Mouse (Mus musculus) embryonic facial prominence, embryonic 10.5 days (tissue): ENCODE data around the gene Tyro3. TPM values are rescaled to one million over a fixed set of nuclear protein-coding genes. Genes with fewer than 3 reads are reported as not detected.

Experiments used
- DNase-seq: peaks from one replicate; pipeline ENCODE4 v3.0.0-alpha.2; 2017; ENCODE audit warnings: low spot score
- H3K27ac ChIP-seq: fragments of 300-500 bp; sonication (generic); replicated peaks from 2 replicates; pipeline ENCODE4 v1.5.1; 2016; ENCODE audit warnings: mild to moderate bottlenecking
- H3K27me3 ChIP-seq: fragments of 300-500 bp; sonication (generic); replicated peaks from 2 replicates; pipeline ENCODE4 v1.6.1; 2016; ENCODE audit warnings: low read depth, mild to moderate bottlenecking; ENCODE audit not compliant: poor library complexity, severe bottlenecking
- H3K36me3 ChIP-seq: fragments of 300-500 bp; sonication (generic); replicated peaks from 2 replicates; pipeline ENCODE4 v1.6.1; 2016; ENCODE audit warnings: mild to moderate bottlenecking, moderate library complexity
- H3K4me1 ChIP-seq: fragments of 300-500 bp; sonication (generic); 2 replicates; pipeline ENCODE4 v1.6.1; 2016
- H3K4me3 ChIP-seq: fragments of 300-500 bp; sonication (generic); 2 replicates; pipeline ENCODE4 v1.5.1; 2016; ENCODE audit warnings: mild to moderate bottlenecking, moderate library complexity
- H3K9me3 ChIP-seq: fragments of 300-500 bp; sonication (generic); 2 replicates; pipeline ENCODE4 v1.6.1; 2016; ENCODE audit warnings: mild to moderate bottlenecking
- WGBS: fragments of 180-500 bp; shearing (Covaris S2); methylation state at CpG from one replicate; pipeline ENCODE4 v1.1.7; 2016; 5-methylcytosine and 5-hydroxymethylcytosine counted together
- polyA plus RNA-seq: library from polyadenylated mRNA; unstranded; fragments of >200 nt; fragmentation: Nextera tagmentation; extraction: Ambion mirVana; gene quantifications from 2 replicates; pipeline ENCODE4 v1.2.1, GENCODE M21; 2016

The Tyro3 gene
- polyA plus RNA-seq, 1 experiment from 2014 or later: 22.5 TPM

GRCm38 (mm10) chr2:119798246-119798927, 854 bp downstream of the Tyro3 start:
- Histone ChIP-seq H3K27ac (no peak overlapping the region), H3K9me3 (no peaks in the 10 kb centered on the region), H3K36me3 (peaks cover 3% of the 10 kb centered on the region), H3K4me3 (0 out of 2 replicates have a peak overlapping the region, but pooled peaks have one; percentile 93), H3K4me1 (peaks cover 52% of the 10 kb centered on the region), H3K27me3 (peaks cover 59% of the 10 kb centered on the region)
- 9% methylated on average over 13 of the region's 13 CpGs for WGBS
- DNase-seq: peak; percentile 72

DNA sequence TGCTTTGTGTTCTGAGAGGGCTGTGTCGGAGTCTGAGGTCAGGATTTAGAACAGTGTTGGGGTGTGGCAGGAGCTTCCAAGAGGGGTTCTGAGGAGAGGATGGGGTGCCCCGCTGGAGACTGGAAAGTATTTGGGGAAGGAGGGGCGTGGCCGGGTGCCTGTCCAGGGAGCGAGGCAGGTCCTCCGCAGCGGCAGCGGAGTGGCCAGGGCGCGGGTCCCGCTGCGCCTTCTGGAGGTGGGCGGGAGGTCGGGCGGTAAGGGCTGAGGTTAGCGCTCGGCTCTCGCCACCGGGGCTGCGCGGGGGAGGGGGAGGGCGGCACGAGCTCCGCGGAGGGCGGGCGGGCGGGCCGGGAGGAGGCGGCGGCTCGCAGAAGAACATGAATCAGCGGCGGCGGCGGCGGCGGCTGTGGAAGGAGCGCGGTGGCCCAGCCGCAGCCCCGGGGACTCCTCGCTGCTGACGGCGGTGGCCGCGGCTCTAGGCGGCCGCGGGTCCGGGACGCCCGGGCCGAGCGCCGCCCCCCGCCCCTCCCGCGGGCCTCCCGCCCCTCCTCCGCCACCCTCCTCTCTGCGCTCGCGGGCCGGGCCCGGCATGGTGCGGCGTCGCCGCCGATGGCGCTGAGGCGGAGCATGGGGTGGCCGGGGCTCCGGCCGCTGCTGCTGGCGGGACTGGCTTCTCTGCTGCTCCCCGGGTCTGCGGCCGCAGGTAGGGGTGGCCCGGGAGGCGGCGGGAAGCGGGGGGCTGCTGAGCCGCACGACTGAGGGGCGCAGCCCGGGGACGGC, 1.8 kb downstream of the Tyro3 start:
- H3K4me1 ChIP-seq: peaks cover 62% of the 10 kb centered on the region
- WGBS: under 1% methylated on average over 86 of the region's 89 CpGs
- peaks cover 13% of the 10 kb centered on the region for H3K36me3 ChIP-seq
- H3K27me3 ChIP-seq: peaks cover 69% of the 10 kb centered on the region
- peak; percentile 74 for DNase-seq
- no peaks in the 10 kb centered on the region for H3K9me3 ChIP-seq
- peak overlapping the region; percentile 93 for H3K4me3 ChIP-seq
- H3K27ac ChIP-seq: peak overlapping the region; percentile 91

DNA sequence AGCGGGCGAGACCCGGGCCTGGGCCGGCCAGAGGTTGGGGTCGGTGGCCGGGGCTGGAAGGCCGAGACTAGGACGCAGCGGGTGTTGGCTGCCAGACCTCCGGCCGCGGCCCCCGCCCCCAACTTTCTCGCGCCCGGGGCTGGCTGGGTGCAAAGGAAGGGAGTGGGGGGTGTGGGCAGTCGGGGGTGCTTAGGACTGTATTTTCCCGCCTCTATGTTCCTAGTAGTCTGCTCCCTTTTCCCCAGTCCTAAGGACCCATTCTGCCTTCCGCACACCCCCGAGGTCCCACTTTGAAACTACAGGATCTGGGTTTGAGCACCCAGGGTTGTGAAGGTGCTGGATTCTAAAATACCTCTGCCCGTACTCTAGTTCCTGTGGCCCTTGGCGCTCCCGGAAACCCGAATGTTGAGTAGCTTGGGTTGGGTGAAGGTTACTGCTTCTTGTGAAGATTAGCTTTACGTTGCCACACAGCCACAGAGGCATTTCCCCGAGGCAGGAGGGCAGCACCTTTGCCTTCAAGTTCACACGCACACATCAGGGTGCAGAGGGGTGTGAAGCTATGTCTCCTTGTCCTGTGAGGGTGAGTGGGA, 2.5 kb downstream of the Tyro3 start:
- WGBS: under 1% methylated on average over 27 of the region's 27 CpGs
- H3K27ac ChIP-seq: peak overlapping the region; percentile 91
- H3K4me1 ChIP-seq: peaks cover 69% of the 10 kb centered on the region
- H3K9me3 ChIP-seq: no peaks in the 10 kb centered on the region
- peaks cover 76% of the 10 kb centered on the region for H3K27me3 ChIP-seq
- peak; percentile 37 for DNase-seq
- peak overlapping the region; percentile 93 for H3K4me3 ChIP-seq
- H3K36me3 ChIP-seq: peaks cover 20% of the 10 kb centered on the region

DNA sequence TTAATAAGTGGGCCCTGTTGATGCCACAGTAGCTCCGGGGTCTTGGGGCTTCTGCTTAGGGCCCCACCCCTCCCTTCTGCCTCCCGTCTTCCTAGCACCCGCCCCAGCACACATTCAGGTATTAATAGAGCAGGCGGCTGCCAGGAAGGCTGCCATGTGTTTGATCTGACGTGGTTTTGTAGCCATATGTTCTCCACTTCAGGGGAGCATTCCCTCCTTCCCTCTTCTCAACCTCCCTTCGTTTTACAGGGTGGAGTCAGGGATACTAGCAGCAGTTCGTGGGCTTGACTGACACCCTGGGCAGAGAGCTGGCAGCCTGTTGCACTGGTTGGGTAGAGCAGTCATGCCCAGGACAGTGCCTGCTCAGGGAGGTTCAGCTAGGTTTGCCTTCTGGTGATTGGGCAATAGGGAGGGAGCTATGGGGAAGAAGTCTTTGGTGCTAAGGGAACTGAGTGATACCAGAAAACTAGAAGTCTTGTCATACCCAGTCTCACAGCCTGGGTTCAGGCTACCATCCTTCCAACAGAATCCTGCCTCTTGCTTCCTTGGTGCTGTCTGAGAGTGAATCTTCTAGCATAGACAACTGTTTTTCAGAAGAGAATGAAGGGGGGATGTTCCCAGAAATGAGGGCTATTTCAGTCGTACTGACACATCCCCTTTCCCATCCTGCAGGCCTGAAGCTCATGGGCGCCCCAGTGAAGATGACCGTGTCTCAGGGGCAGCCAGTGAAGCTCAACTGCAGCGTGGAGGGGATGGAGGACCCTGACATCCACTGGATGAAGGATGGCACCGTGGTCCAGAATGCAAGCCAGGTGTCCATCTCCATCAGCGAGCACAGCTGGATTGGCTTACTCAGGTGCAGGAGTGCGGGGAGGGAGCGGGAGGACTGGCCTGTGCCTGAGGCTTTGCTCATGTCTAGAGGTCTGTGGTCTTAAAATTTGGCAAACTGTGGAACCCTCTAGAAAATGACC, 3.6 kb downstream of the Tyro3 start:
- H3K9me3 ChIP-seq: no peaks in the 10 kb centered on the region
- peaks cover 78% of the 10 kb centered on the region for H3K4me1 ChIP-seq
- no peak for DNase-seq
- peaks cover 82% of the 10 kb centered on the region for H3K27me3 ChIP-seq
- WGBS: 51% methylated on average over 15 of the region's 15 CpGs
- peaks cover 31% of the 10 kb centered on the region for H3K36me3 ChIP-seq
- H3K27ac ChIP-seq: no peak overlapping the region
- H3K4me3 ChIP-seq: peak overlapping the region; percentile 93

DNA sequence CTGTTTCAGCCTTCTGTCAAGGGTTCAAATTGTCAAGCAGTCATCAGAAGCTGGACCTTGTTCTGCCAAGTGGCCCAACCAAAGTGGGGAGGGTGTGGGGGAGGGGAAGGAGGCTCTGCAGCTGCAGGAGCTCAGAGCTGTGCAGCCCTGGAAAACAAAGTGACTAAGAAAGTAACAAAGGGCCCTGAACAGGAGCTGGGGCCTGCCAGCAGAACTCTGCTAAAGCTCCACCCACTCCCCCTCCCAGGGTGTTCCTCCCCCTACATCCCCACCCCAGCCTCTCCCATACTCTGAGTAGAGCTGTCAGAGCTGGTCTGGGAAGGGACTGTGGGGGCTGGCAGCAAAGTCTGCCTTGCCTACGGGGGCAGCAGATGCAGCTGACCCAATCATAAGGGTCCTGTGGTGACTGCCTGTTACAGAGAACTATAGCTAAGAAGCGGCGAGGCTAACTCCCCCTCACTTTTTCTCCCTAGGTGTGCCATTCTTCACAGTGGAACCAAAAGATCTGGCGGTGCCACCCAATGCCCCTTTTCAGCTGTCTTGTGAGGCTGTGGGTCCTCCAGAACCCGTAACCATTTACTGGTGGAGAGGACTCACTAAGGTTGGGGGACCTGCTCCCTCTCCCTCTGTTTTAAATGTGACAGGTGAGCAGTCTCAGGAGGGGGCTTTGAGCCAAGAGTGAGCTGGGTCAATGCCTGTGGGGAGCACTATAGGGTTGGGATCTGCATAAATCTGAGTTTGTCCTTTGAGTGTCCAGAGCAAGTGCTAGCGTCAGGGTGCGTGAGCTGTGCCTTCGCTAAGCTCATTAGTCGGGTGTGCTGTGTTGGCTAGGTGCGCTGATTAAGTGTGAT, 5.5 kb downstream of the Tyro3 start:
- H3K4me1 ChIP-seq: peaks cover 94% of the 10 kb centered on the region
- peaks cover 45% of the 10 kb centered on the region for H3K36me3 ChIP-seq
- WGBS: 33% methylated on average over 10 of the region's 10 CpGs
- peaks cover 63% of the 10 kb centered on the region for H3K27me3 ChIP-seq
- no peaks in the 10 kb centered on the region for H3K9me3 ChIP-seq
- peak; percentile 63 for DNase-seq
- H3K27ac ChIP-seq: peak overlapping the region; percentile 71
- peak overlapping the region; percentile 27 for H3K4me3 ChIP-seq

GRCm38 (mm10) chr2:119803618-119804274, 6.2 kb downstream of the Tyro3 start:
- Histone ChIP-seq H3K27ac (peak overlapping the region; percentile 71; the same call in 1 of the 2 replicates), H3K9me3 (no peaks in the 10 kb centered on the region), H3K4me1 (peaks cover 94% of the 10 kb centered on the region), H3K4me3 (peak overlapping the region; percentile 27; the same call in 1 of the 2 replicates), H3K27me3 (peaks cover 56% of the 10 kb centered on the region), H3K36me3 (peaks cover 52% of the 10 kb centered on the region)
- 16% methylated on average over 6 of the region's 6 CpGs for WGBS
- DNase-seq: no peak

- Histone ChIP-seq H3K9me3 (no peaks in the 10 kb centered on the region), H3K4me3 (no peak overlapping the region)
Measured at GRCm38 (mm10) chr2:119804275-119804628, 6.7 kb downstream of the Tyro3 start.

GRCm38 (mm10) chr2:119804776-119805175, 7.2 kb downstream of the Tyro3 start:
- peaks cover 90% of the 10 kb centered on the region for H3K4me1 ChIP-seq

More at GRCm38 (mm10) chr2:119804275-119804628, 6.7 kb downstream of the Tyro3 start:
- WGBS: 34% methylated on average over 5 of the region's 5 CpGs
- Histone ChIP-seq H3K36me3 (peaks cover 57% of the 10 kb centered on the region), H3K27me3 (peaks cover 51% of the 10 kb centered on the region), H3K27ac (0 out of 2 replicates have a peak overlapping the region, but pooled peaks have one; percentile 44), H3K4me1 (peaks cover 94% of the 10 kb centered on the region)
- no peak for DNase-seq

GRCm38 (mm10) chr2:119805536-119805935, 8.0 kb downstream of the Tyro3 start:
- Histone ChIP-seq H3K36me3 (peaks cover 70% of the 10 kb centered on the region), H3K27me3 (peaks cover 48% of the 10 kb centered on the region), H3K27ac (no peak overlapping the region), H3K4me3 (no peak overlapping the region), H3K9me3 (no peaks in the 10 kb centered on the region), H3K4me1 (peaks cover 83% of the 10 kb centered on the region)
- WGBS: 39% methylated on average over 8 of the region's 8 CpGs
- no peak for DNase-seq

More at GRCm38 (mm10) chr2:119804776-119805175, 7.2 kb downstream of the Tyro3 start:
- WGBS: 29% methylated on average over 9 of the region's 9 CpGs
- 0 out of 2 replicates have a peak overlapping the region, but pooled peaks have one; percentile 44 for H3K27ac ChIP-seq
- no peaks in the 10 kb centered on the region for H3K9me3 ChIP-seq
- no peak for DNase-seq
- H3K36me3 ChIP-seq: peaks cover 62% of the 10 kb centered on the region
- peaks cover 51% of the 10 kb centered on the region for H3K27me3 ChIP-seq
- no peak overlapping the region for H3K4me3 ChIP-seq

DNA sequence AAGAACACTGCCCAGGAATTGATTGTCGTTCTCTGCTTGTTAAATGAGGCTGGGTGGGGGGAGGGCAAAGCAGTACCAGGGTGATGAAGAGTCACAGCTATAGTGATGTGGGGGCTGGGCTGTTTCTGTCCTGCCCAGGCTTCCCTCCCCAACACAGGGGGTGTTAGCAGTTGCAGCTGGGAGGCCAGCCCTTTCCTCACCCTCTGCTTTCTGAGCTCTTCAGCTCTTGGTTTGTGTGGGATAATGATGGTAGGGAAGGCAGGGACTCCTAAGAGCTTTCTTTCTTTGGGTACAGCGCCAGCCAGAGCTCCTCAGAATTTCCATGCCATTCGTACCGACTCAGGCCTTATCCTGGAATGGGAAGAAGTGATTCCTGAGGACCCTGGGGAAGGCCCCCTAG, 10.9 kb downstream of the Tyro3 start:
- 18% methylated on average over 4 of the region's 4 CpGs for WGBS
- DNase-seq: no peak
- Histone ChIP-seq H3K9me3 (no peaks in the 10 kb centered on the region), H3K4me3 (no peak overlapping the region), H3K27me3 (peaks cover 22% of the 10 kb centered on the region), H3K27ac (no peak overlapping the region; the same call in 1 of the 2 replicates), H3K36me3 (peaks cover 94% of the 10 kb centered on the region), H3K4me1 (peaks cover 58% of the 10 kb centered on the region)
